Mouse (Mus musculus) lung, postnatal 10 days (tissue): Measurements from ENCODE around the gene Tbkbp1.

Experiments used
- DNase-seq: peaks from one replicate; pipeline ENCODE4 v3.0.0; 2021

Tbkbp1 gene

GRCm38 (mm10) chr11:97152662-97153287 lies 1.5 kb upstream of the Tbkbp1 start:
- DNase-seq, result no peak

GRCm38 (mm10) chr11:97152023-97152426 lies 730 bp upstream of the Tbkbp1 start:
- DNase-seq, result peak; percentile 67

- DNase-seq, result peak; percentile 84
These were observed 624 bp downstream of the Tbkbp1 start for GRCm38 (mm10) chr11:97150411-97151330.

- peak; percentile 93 for DNase-seq
These were observed 1.3 kb downstream of the Tbkbp1 start for GRCm38 (mm10) chr11:97149995-97150410.

- no peak for DNase-seq
These were observed 2.3 kb downstream of the Tbkbp1 start for GRCm38 (mm10) chr11:97149026-97149425.

GRCm38 (mm10) chr11:97148591-97148990 lies 2.7 kb downstream of the Tbkbp1 start:
- DNase-seq, result no peak

GRCm38 (mm10) chr11:97147333-97147732 lies 4.0 kb downstream of the Tbkbp1 start:
- no peak for DNase-seq

GRCm38 (mm10) chr11:97146724-97147123 lies 4.6 kb downstream of the Tbkbp1 start:
- peak; percentile 88 for DNase-seq

GRCm38 (mm10) chr11:97145951-97146350 lies 5.3 kb downstream of the Tbkbp1 start:
- no peak for DNase-seq

- DNase-seq, result no peak
These were observed 6.0 kb downstream of the Tbkbp1 start for GRCm38 (mm10) chr11:97145320-97145719.

GRCm38 (mm10) chr11:97143196-97143900 lies 7.9 kb downstream of the Tbkbp1 start:
- DNase-seq, result no peak

- DNase-seq, result peak; percentile 62
These were observed 9.1 kb downstream of the Tbkbp1 start for GRCm38 (mm10) chr11:97142159-97142608.

- no peak for DNase-seq
These were observed 10.5 kb downstream of the Tbkbp1 start for GRCm38 (mm10) chr11:97140811-97141210.

- no peak for DNase-seq
These were observed 12.0 kb downstream of the Tbkbp1 start for GRCm38 (mm10) chr11:97139256-97139655.

GRCm38 (mm10) chr11:97138554-97139226 lies 12.6 kb downstream of the Tbkbp1 start:
- no peak for DNase-seq

GRCm38 (mm10) chr11:97133270-97133669 lies 18.0 kb downstream of the Tbkbp1 start:
- no peak for DNase-seq

- DNase-seq, result no peak
These were observed 19.1 kb downstream of the Tbkbp1 start for GRCm38 (mm10) chr11:97132185-97132584.

GRCm38 (mm10) chr11:97131683-97132082 lies 19.6 kb downstream of the Tbkbp1 start:
- no peak for DNase-seq

GRCm38 (mm10) chr11:97130318-97130717 lies 21.0 kb downstream of the Tbkbp1 start:
- DNase-seq, result no peak

GRCm38 (mm10) chr11:97128956-97129355 lies 22.3 kb downstream of the Tbkbp1 start:
- no peak for DNase-seq

- no peak for DNase-seq
These were observed 23.6 kb downstream of the Tbkbp1 start for GRCm38 (mm10) chr11:97127470-97128223.
